Mouse (Mus musculus): ENCODE results near the gene Mdc1. TPM values are rescaled to one million over a fixed set of nuclear protein-coding genes. Genes with fewer than 3 reads are reported as not detected.

The Mdc1 gene
- polyA plus RNA-seq, 1 experiment = 8.2 TPM

DNA sequence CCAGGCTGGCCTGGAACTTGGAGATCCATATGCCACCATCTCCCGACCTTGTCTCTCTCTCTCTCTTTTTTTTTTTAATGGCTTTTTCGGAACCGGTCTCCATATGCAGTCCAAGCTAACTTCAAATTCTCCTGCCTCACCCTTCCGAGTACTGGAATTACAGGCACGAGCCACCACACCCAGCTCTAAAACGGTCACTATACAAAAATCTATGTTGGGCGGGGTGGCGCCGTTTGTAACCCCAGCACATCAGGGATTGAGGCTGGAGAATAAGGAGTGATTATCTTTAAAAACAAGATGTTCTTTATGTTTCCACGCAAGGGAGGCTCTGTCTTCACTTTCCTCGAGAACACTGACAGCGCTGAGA, 19.5 kb downstream of the Mdc1 start:
- no peak for DNase-seq
- H3K4me1 ChIP-seq (ENCODE audit: control insufficient read depth, insufficient read depth, low read length) = 0 out of 2 replicates have a peak, but pooled peaks cover 3% of the 10 kb centered on the region
- H3K4me3 ChIP-seq (replicated peaks; ENCODE audit: extremely low read depth, low read depth, low read length) = peak overlapping the region; percentile 39
- TF ChIP-seq POLR2A (IDR thresholded peaks at IDR 0.05; ENCODE audit: borderline replicate concordance, extremely low read depth, low read depth, low read length) (no peak), CTCF (IDR thresholded peaks at IDR 0.05; ENCODE audit: insufficient read depth, low read length) (no peak)
- 4% methylated on average over 12 of the region's 12 CpGs for WGBS

DNA sequence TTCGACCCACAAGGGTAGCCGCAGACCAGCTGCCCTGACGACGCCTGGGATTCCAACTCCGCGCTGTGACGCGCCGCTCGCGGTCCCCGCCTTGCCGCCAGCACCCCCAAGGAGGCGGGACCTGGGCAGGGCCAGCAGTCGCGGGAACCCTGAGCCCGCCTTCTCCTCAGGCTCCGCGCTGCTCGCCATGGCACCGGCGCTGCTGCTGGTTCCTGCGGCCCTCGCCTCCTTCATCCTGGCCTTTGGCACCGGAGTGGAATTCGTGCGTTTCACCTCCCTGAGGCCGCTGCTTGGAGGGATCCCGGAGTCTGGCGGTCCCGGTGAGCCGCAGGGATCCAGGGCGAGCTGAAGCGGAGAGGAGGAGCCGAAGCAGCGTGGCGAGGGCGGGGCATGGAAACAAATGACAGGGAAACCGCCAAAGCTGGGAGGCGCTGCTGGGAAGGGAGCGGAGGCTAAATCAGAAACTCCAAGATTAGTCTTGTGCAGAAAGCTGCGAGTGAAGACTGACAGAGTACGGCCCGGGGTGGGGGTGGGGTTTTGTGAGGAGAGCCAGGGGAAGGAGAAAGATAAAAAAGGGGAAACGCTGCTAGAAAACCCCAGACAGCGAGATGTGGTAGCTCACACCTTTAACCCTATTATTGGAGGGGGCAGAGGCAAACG, 20.0 kb downstream of the Mdc1 start, which contains the start of gene Nrm:
TSS of gene Nrm (plus strand) at position 121 of the 660 bp plus-strand sequence.
- peak within 1 kb of the TSS; percentile 82 for H3K4me3 ChIP-seq (replicated peaks; ENCODE audit: extremely low read depth, low read depth, low read length)
- DNase-seq = peak; percentile 96
- TF ChIP-seq POLR2A (IDR thresholded peaks at IDR 0.05; ENCODE audit: borderline replicate concordance, extremely low read depth, low read depth, low read length) = peak; percentile 53; the same call in 1 of the 2 replicates
- peak; percentile 15; the same call in 1 of the 2 replicates for TF ChIP-seq CTCF (IDR thresholded peaks at IDR 0.05; ENCODE audit: insufficient read depth, low read length)
- 0 out of 2 replicates have a peak, but pooled peaks cover 3% of the 10 kb centered on the region for H3K4me1 ChIP-seq (ENCODE audit: control insufficient read depth, insufficient read depth, low read length)
- 2% methylated on average over 47 of the region's 47 CpGs for WGBS

DNA sequence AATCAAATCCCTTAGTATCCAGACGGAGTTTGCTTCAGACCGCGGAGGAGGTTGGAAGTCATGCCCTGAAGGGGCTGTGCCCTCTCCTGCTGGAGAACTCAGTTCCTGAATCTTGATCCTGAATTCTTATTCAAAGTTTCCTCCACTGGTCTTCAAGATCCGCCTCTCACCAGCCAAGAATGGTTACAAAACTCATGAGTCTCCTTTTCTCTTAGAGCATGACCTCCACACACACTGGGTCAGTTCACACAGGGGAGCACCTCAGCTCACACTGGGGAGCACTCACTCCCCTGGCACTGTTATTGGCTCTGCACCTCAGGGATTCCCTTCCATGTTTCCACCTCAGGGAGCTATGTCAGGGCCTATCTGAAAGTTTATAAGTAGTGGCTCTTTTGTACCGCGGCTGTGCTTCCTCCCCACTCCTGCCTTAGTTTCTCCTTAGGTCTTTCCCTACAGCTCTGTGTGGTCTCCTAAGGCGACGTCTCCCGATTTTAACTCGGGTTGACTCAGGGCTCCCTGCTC, 23.6 kb downstream of the Mdc1 start:
- DNase-seq = no peak
- no peak for TF ChIP-seq POLR2A (IDR thresholded peaks at IDR 0.05; ENCODE audit: borderline replicate concordance, extremely low read depth, low read depth, low read length)
- TF ChIP-seq CTCF (IDR thresholded peaks at IDR 0.05; ENCODE audit: insufficient read depth, low read length) = no peak
- Histone ChIP-seq H3K4me1 (ENCODE audit: control insufficient read depth, insufficient read depth, low read length) (0 out of 2 replicates have a peak, but pooled peaks cover 3% of the 10 kb centered on the region), H3K4me3 (replicated peaks; ENCODE audit: extremely low read depth, low read depth, low read length) (peak overlapping the region; percentile 6)
- WGBS = 32% methylated on average over 10 of the region's 10 CpGs

DNA sequence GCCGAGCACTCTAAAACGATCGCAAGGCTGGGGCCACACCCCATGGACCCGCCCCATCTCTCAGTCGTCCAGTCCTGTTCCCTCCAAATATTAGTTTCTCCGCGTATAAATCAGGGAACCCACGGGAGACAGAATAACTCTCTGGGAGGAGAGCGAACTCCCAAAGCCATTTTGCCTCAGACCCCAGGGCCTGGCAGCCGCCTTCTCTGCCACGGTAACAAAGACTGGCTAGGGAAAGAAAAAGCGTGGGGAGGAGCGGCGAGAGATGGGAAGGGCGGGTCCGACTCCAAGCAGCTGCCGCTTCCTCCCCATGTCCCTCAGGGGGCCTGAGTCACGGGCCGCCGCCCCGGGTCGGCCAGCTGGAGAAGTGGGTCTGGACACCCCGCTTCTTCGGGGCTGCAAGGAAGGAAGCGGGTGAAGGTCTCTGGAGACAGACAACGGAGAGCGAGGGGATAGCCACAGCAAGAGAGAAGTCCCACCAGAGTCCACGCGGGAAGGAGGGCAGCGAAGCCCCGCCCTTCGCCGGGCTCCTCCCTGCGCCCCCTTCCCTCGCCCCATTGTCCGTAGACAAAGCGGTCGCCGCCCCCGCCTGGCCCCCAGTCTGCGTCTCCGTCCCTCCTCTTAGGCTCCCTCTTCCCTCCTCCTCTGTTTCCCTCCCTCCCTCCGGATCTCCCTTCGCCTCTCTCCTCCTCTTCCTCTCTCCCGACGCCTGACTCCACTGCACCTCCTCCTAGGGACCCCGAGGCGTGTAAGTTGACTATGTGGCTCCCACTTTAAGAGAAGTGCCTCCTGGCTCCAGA, 24.4 kb downstream of the Mdc1 start, which contains the start of gene Ppp1r18:
TSS of gene Ppp1r18 (plus strand) at position 113 of the 800 bp plus-strand sequence.
- TF ChIP-seq POLR2A (IDR thresholded peaks at IDR 0.05; ENCODE audit: borderline replicate concordance, extremely low read depth, low read depth, low read length) (peak; percentile 67; the same call in 1 of the 2 replicates), CTCF (IDR thresholded peaks at IDR 0.05; ENCODE audit: insufficient read depth, low read length) (no peak)
- DNase-seq = peak; percentile 64
- H3K4me1 ChIP-seq (ENCODE audit: control insufficient read depth, insufficient read depth, low read length) = peaks cover 3% of the 10 kb centered on the region; the same call in 1 of the 2 replicates
- 2% methylated on average over 46 of the region's 48 CpGs for WGBS
- peak within 1 kb of the TSS; percentile 93 for H3K4me3 ChIP-seq (replicated peaks; ENCODE audit: extremely low read depth, low read depth, low read length)

DNA sequence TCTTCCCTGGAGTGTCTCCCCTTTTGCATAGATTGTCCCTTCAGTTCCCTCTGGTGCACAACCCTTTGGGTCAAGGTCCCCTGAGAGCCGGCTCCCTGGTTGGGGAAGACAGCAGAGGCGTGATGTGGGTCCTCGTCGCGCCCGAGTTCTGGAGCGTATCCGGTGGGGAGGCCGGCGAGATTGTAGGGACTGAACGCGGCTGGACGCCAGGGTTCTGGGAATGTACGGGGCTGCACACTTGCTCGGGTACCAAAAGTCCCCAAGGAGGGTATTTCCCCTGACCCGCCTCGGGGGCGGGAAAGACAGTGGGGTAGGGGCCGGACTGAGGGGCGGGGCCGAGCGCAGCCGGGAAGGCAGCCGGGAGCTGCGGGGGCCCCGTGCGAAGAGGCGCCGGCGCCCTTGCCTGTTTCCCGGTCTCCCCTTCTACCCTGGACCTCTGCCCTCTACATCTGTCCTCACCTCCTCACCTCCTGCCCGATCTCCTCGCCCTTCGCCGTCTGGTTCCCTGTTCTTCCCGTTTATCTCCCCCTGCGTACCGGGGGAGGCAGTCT, 25.0 kb downstream of the Mdc1 start:
- peak; percentile 63 for DNase-seq
- TF ChIP-seq POLR2A (IDR thresholded peaks at IDR 0.05; ENCODE audit: borderline replicate concordance, extremely low read depth, low read depth, low read length) = peak; percentile 66; the same call in 1 of the 2 replicates
- no peak for TF ChIP-seq CTCF (IDR thresholded peaks at IDR 0.05; ENCODE audit: insufficient read depth, low read length)
- Histone ChIP-seq H3K4me3 (replicated peaks; ENCODE audit: extremely low read depth, low read depth, low read length) (peak overlapping the region; percentile 93), H3K4me1 (ENCODE audit: control insufficient read depth, insufficient read depth, low read length) (peaks cover 3% of the 10 kb centered on the region; the same call in 1 of the 2 replicates)
- 1% methylated on average over 38 of the region's 38 CpGs for WGBS

DNA sequence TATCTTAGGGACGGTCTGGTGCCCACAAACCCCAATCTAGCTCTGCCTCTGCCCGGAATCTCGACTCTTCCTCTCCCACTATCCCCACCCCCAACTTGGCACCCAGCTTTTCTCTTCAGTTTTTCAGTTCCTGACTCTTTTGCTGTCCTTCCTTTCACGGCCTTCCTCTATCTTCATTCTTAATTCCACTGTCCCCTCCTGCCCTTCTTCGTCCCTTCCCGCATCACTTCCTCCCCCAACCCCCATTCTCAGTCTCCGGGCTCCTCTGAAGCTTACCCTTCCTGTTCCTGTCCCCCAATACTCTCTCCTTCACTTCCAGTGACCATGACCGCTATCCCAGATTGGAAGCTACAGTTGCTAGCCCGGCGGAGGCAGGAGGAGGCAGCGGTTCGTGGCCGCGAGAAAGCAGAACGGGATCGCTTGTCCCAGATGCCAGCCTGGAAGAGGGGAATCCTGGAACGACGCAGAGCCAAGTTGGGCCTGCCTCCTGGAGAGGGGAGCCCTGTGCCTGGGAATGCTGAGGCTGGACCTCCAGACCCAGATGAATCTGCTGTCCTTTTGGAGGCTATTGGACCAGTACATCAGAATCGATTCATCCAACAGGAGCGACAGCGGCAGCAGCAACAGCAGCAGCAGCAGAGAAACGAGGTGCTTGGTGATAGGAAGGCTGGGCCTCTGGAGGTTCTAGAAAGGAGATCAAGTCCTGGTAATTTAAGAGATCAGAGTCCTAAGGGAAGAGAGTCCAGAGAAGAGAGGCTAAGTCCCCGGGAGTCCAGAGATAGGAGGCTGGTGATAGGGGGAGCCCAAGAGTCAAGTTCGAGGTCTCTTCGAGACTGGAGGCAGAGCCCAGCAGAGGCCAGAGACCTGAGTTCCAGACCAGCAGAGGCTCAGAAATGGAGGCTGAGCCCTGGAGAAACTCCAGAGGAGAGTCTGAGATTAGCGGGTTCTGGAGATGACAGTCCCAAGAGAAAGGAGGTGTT, 25.9 kb downstream of the Mdc1 start:
- H3K4me1 ChIP-seq (ENCODE audit: control insufficient read depth, insufficient read depth, low read length) = peaks cover 5% of the 10 kb centered on the region; the same call in 1 of the 2 replicates

DNA sequence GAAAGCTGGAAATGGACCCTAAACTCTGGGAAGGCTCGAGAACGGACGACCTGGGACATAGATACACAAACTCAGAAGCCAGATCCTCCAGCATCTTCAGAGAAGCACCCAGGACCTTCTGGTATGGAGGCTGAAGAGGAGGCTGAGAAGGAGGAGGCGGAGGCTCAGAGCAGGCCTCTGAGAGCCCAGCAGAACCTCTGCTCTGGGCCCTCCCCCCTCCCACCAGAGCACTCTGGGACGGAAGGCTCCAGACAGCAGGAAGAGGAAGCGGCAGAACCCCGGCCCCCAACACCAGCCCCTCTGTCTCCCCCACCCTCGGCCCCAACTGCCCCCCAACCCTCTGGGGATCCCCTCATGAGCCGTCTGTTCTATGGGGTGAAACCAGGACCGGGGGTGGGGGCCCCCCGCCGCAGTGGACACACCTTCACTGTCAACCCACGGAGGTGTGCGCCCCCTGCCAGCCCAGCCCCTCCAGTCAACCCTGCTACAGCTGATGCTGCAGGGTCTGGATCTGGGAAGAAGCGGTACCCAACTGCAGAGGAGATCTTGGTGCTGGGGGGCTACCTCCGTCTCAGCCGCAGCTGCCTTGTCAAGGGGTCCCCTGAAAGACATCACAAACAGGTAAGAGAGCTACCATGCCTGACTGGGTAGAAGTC, 27.0 kb downstream of the Mdc1 start:
- peak overlapping the region; percentile 93 for H3K4me3 ChIP-seq (replicated peaks; ENCODE audit: extremely low read depth, low read depth, low read length)
- DNase-seq = peak; percentile 34
- peaks cover 11% of the 10 kb centered on the region; the same call in 1 of the 2 replicates for H3K4me1 ChIP-seq (ENCODE audit: control insufficient read depth, insufficient read depth, low read length)
- no peak; the same call in 1 of the 2 replicates for TF ChIP-seq POLR2A (IDR thresholded peaks at IDR 0.05; ENCODE audit: borderline replicate concordance, extremely low read depth, low read depth, low read length)
- TF ChIP-seq CTCF (IDR thresholded peaks at IDR 0.05; ENCODE audit: insufficient read depth, low read length) = no peak
- 14% methylated on average over 17 of the region's 17 CpGs for WGBS

More for the DNA sequence above, 25.9 kb downstream of the Mdc1 start:
- DNase-seq = peak; percentile 51
- TF ChIP-seq POLR2A (IDR thresholded peaks at IDR 0.05; ENCODE audit: borderline replicate concordance, extremely low read depth, low read depth, low read length) = no peak
- TF ChIP-seq CTCF (IDR thresholded peaks at IDR 0.05; ENCODE audit: insufficient read depth, low read length) = peak; percentile 31; the same call in 1 of the 2 replicates
- H3K4me3 ChIP-seq (replicated peaks; ENCODE audit: extremely low read depth, low read depth, low read length) = peak overlapping the region; percentile 93
- 9% methylated on average over 26 of the region's 26 CpGs for WGBS

DNA sequence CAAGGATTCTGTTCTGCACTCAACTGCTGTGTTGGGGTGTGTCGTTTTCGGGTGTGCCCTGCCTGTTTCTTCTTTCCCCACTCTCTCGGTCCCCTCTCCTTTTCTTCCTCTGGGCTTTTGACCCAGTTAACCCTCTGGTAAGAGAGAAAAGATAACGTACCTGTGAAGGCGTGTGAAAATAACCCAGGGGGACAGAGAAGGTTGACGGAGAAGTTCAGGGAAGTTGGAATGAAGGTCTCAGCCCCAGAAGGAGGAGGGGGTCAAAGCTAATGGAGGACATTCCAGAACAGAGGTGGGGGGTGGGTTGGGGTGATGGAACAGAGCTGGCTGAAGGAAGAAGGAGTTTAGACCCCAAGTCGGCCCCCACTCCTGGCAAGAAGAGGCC, 27.6 kb downstream of the Mdc1 start:
- WGBS = 4% methylated on average over 7 of the region's 7 CpGs
- Histone ChIP-seq H3K4me3 (replicated peaks; ENCODE audit: extremely low read depth, low read depth, low read length) (peak overlapping the region; percentile 93), H3K4me1 (ENCODE audit: control insufficient read depth, insufficient read depth, low read length) (peaks cover 15% of the 10 kb centered on the region)
- DNase-seq = no peak
- no peak for TF ChIP-seq POLR2A (IDR thresholded peaks at IDR 0.05; ENCODE audit: borderline replicate concordance, extremely low read depth, low read depth, low read length)
- TF ChIP-seq CTCF (IDR thresholded peaks at IDR 0.05; ENCODE audit: insufficient read depth, low read length) = no peak

Measured in lung, adult 2 months (tissue).